Mouse (Mus musculus): ENCODE results near the gene Igbp1b. TPM values are rescaled to one million over a fixed set of nuclear protein-coding genes. Genes with fewer than 3 reads are reported as not detected.

The Igbp1b gene
- not detected in 2 replicates for polyA plus RNA-seq (2016; fragmentation: Nextera tagmentation; extraction: Ambion mirVana)

- H3K4me1 ChIP-seq = no peaks in the 10 kb centered on the region
- peak; percentile 43; the same call in 1 of the 2 replicates for ATAC-seq (ENCODE audit: low FRiP score)
- no peaks in the 10 kb centered on the region for H3K36me3 ChIP-seq
- no peak within 1 kb of the TSS for H3K4me3 ChIP-seq
- no peaks in the 10 kb centered on the region for H3K27me3 ChIP-seq
- no peak within 1 kb of the TSS for H3K27ac ChIP-seq
- WGBS = 61% methylated on average over 3 of the region's 3 CpGs
- no peak within 1 kb of the TSS for H3K9ac ChIP-seq
- no peaks in the 10 kb centered on the region for H3K9me3 ChIP-seq (replicated peaks)
- H3K4me2 ChIP-seq (replicated peaks) = no peak within 1 kb of the TSS
Observed at GRCm38 (mm10) chr6:138658516-138658915, at the start of gene Igbp1b. Gene Igbp1b (minus strand): TSS chr6:138658544.

DNA sequence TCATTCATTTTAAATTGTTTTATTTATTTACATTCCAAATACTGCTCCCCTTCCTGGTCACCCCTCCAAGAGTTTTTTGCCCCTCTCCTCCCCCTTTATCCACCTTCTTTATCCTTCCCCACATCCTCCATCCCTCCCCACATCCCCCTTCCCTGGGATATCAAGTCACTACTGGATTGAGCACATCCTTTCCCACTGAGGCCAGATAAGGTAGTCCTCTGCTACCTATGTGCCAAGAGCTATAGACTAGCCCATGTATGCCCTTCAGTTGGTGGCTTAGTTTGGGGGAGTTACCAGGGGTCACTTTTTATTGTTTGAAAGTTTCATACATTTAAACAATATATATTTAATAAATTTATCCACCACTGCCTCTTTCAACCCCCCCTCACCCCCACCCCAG is 24.6 kb upstream of the Igbp1b start:
- no peak overlapping the region for H3K4me2 ChIP-seq (replicated peaks)
- no peak overlapping the region for H3K4me3 ChIP-seq
- no peak for ATAC-seq (ENCODE audit: low FRiP score)
- H3K4me1 ChIP-seq = no peaks in the 10 kb centered on the region
- H3K36me3 ChIP-seq = no peaks in the 10 kb centered on the region
- H3K27ac ChIP-seq = no peak overlapping the region
- H3K9me3 ChIP-seq (replicated peaks) = no peaks in the 10 kb centered on the region
- no peaks in the 10 kb centered on the region for H3K27me3 ChIP-seq
- no peak overlapping the region for H3K9ac ChIP-seq

- H3K9me3 ChIP-seq (replicated peaks) = no peaks in the 10 kb centered on the region
- no peaks in the 10 kb centered on the region for H3K27me3 ChIP-seq
- no peak overlapping the region for H3K4me2 ChIP-seq (replicated peaks)
- peaks cover 3% of the 10 kb centered on the region for H3K4me1 ChIP-seq
- 0% methylated on average over 2 of the region's 2 CpGs for WGBS
- no peaks in the 10 kb centered on the region for H3K36me3 ChIP-seq
- H3K4me3 ChIP-seq = no peak overlapping the region
- no peak overlapping the region for H3K27ac ChIP-seq
- ATAC-seq (ENCODE audit: low FRiP score) = peak; percentile 74
- no peak overlapping the region for H3K9ac ChIP-seq
Observed at GRCm38 (mm10) chr6:138672704-138673141, 14.4 kb upstream of the Igbp1b start.

GRCm38 (mm10) chr6:138665416-138665815 is 7.1 kb upstream of the Igbp1b start:
- 71% methylated on average over 3 of the region's 3 CpGs for WGBS
- no peak overlapping the region for H3K9ac ChIP-seq

DNA sequence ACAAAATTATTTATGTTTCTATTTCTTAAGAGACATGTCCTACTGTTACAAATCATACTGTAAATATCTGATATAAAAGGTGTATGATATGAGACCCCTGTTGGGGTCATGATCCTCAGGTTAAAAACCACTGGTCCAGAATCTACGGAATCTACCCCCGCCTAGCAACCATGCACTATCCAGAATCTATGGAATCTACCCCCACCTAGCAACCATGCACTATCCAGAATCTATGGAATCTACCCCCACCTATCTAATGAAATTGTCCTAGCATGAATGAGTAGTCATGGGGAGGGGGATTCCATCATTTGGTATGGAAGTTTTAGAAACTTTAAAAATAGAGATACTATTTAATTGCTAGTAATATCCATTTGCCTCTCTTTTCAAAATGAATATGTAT is 12.7 kb downstream of the Igbp1b start:
- WGBS = 92% methylated on average over 2 of the region's 2 CpGs
- H3K27me3 ChIP-seq = no peaks in the 10 kb centered on the region

More at GRCm38 (mm10) chr6:138665416-138665815, 7.1 kb upstream of the Igbp1b start:
- Histone ChIP-seq H3K9me3 (replicated peaks) (no peaks in the 10 kb centered on the region), H3K27ac (no peak overlapping the region), H3K4me2 (replicated peaks) (no peak overlapping the region), H3K4me1 (no peaks in the 10 kb centered on the region), H3K4me3 (no peak overlapping the region), H3K27me3 (no peaks in the 10 kb centered on the region), H3K36me3 (no peaks in the 10 kb centered on the region)
- ATAC-seq (ENCODE audit: low FRiP score) = no peak

DNA sequence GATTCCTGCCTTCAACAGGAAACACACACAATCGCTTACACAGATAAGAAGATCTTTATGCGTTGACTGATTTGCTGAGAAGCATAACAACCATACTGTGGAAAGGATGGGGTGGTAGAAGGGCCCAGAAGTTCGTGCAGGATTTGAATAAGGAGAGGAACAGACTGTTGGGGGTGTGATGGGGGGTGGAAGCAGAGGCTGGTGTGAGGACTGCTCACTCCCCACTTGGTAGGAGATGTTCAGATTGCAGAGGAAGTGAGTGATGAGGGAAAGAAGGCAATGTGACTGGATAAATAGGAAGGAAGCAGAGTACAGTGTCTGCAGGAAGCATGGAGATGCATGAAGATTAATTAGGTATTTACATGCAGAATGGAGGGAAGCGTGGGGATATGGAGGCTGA is 19.0 kb downstream of the Igbp1b start:
- no peaks in the 10 kb centered on the region for H3K4me1 ChIP-seq
- no peaks in the 10 kb centered on the region for H3K27me3 ChIP-seq
- H3K27ac ChIP-seq = no peak overlapping the region
- no peak overlapping the region for H3K4me3 ChIP-seq
- no peak for ATAC-seq (ENCODE audit: low FRiP score)
- no peak overlapping the region for H3K4me2 ChIP-seq (replicated peaks)
- WGBS = 65% methylated on average over 4 of the region's 4 CpGs
- no peaks in the 10 kb centered on the region for H3K9me3 ChIP-seq (replicated peaks)
- H3K9ac ChIP-seq = no peak overlapping the region
- H3K36me3 ChIP-seq = no peaks in the 10 kb centered on the region

More for the DNA sequence above, 12.7 kb downstream of the Igbp1b start:
- Histone ChIP-seq H3K27ac (no peak overlapping the region), H3K9ac (no peak overlapping the region), H3K4me1 (no peaks in the 10 kb centered on the region), H3K9me3 (replicated peaks) (no peaks in the 10 kb centered on the region), H3K4me3 (no peak overlapping the region), H3K4me2 (replicated peaks) (no peak overlapping the region), H3K36me3 (no peaks in the 10 kb centered on the region)
- ATAC-seq (ENCODE audit: low FRiP score) = no peak

DNA sequence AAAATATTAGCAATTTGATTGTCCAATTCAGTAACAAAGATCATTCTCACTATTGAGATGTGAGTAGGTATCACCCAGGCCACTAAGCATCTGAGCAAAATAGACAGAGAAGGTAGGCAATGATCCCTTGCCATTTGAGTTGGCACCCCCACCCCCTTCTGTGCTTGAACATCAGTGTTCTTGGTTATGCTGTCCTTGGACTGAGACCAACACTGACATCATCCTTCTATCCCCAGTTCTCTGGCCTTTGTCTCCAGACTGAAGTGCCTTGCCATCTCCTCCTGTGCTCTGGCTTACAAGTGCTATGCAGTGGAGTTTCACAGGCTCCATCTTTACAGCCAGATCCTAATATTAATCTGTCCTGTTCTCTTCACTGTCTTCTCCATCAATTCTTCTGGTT is 37.6 kb downstream of the Igbp1b start:
- no peaks in the 10 kb centered on the region for H3K9me3 ChIP-seq (replicated peaks)
- no peaks in the 10 kb centered on the region for H3K36me3 ChIP-seq
- no peaks in the 10 kb centered on the region for H3K4me1 ChIP-seq
- no peaks in the 10 kb centered on the region for H3K27me3 ChIP-seq
- ATAC-seq (ENCODE audit: low FRiP score) = no peak
- no peak overlapping the region for H3K4me2 ChIP-seq (replicated peaks)
- no peak overlapping the region for H3K27ac ChIP-seq
- H3K9ac ChIP-seq = no peak overlapping the region
- no peak overlapping the region for H3K4me3 ChIP-seq

DNA sequence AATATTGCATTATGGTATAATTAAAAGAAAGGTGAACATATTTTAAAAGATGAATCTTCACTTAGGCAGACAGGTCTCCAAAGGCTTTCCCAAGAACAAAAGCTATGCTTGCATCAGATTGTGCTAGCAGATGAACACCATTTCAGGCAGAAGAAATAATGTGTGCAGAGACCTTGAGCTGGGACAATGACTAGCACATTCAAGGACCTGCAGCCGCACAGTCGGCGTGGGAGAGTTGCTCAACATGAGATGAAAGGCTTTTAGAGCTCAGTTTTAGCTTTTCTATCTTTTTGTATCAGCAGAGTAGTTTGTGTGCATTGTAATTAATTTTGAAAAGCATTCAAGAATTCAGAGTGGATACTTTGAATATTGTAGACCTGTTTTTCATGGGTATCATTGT is 39.9 kb downstream of the Igbp1b start:
- Histone ChIP-seq H3K4me1 (no peaks in the 10 kb centered on the region), H3K27me3 (no peaks in the 10 kb centered on the region), H3K36me3 (no peaks in the 10 kb centered on the region), H3K9ac (no peak overlapping the region), H3K4me3 (no peak overlapping the region), H3K27ac (no peak overlapping the region), H3K4me2 (replicated peaks) (no peak overlapping the region), H3K9me3 (replicated peaks) (no peaks in the 10 kb centered on the region)
- WGBS = 93% methylated on average over 3 of the region's 3 CpGs
- ATAC-seq (ENCODE audit: low FRiP score) = no peak

Other genes with a start within 250 kb of the Igbp1b start
- 23.8 and 28.3 TPM in 2 replicates for gene Lmo3, start 76.6 kb downstream of the Igbp1b start, polyA plus RNA-seq (2016; fragmentation: Nextera tagmentation; extraction: Ambion mirVana)